Mouse (Mus musculus) heart, embryonic 12.5 days (tissue): ENCODE measurements around the gene Timp3. TPM values are rescaled to one million over a fixed set of nuclear protein-coding genes. Genes with fewer than 3 reads are reported as not detected.

Experiments used
- ATAC-seq: fragments of 200-750 bp; cut with Nextera tagmentation; 2 replicates; pipeline ENCODE4 v1.8.0; 2017; ENCODE audit warnings: moderate TSS enrichment, moderate library complexity; ENCODE audit not compliant: insufficient number of reproducible peaks, low FRiP score
- H3K27ac ChIP-seq: fragments of 300-500 bp; sonication (generic); 2 replicates; pipeline ENCODE4 v1.5.1; 2016; ENCODE audit warnings: mild to moderate bottlenecking, moderate library complexity; ENCODE audit not compliant: poor library complexity, severe bottlenecking
- H3K27me3 ChIP-seq: fragments of 300-500 bp; sonication (generic); replicated peaks from 2 replicates; pipeline ENCODE4 v1.6.1; 2016; ENCODE audit warnings: mild to moderate bottlenecking, moderate library complexity
- H3K36me3 ChIP-seq: fragments of 300-500 bp; sonication (generic); 2 replicates; pipeline ENCODE4 v1.6.1; 2016; ENCODE audit warnings: mild to moderate bottlenecking, moderate library complexity
- H3K4me1 ChIP-seq: fragments of 300-500 bp; sonication (generic); replicated peaks from 2 replicates; pipeline ENCODE4 v1.6.1; 2016; ENCODE audit warnings: mild to moderate bottlenecking
- H3K4me2 ChIP-seq: fragments of 300-500 bp; sonication (generic); 2 replicates; pipeline ENCODE4 v1.6.1; 2016; ENCODE audit warnings: mild to moderate bottlenecking, moderate library complexity
- H3K4me3 ChIP-seq: fragments of 300-500 bp; sonication (generic); 2 replicates; pipeline ENCODE4 v1.5.1; 2016; ENCODE audit warnings: mild to moderate bottlenecking
- H3K9ac ChIP-seq: fragments of 300-500 bp; sonication (generic); 2 replicates; pipeline ENCODE4 v1.6.1; 2016; ENCODE audit warnings: mild to moderate bottlenecking, moderate library complexity
- H3K9me3 ChIP-seq: fragments of 300-500 bp; sonication (generic); replicated peaks from 2 replicates; pipeline ENCODE4 v1.6.1; 2016; ENCODE audit warnings: mild to moderate bottlenecking, moderate library complexity
- WGBS: fragments of 180-500 bp; shearing (Covaris S2); methylation state at CpG from one replicate; pipeline ENCODE4 v1.1.7; 2016; 5-methylcytosine and 5-hydroxymethylcytosine counted together
- polyA plus RNA-seq: library from polyadenylated mRNA; unstranded; fragments of >200 nt; fragmentation: Nextera tagmentation; extraction: Ambion mirVana; gene quantifications from 2 replicates; pipeline ENCODE4 v1.2.1, GENCODE M21; 2016

Timp3 gene
- polyA plus RNA-seq, 1 experiment from 2014 or later, result 71.5 TPM

DNA sequence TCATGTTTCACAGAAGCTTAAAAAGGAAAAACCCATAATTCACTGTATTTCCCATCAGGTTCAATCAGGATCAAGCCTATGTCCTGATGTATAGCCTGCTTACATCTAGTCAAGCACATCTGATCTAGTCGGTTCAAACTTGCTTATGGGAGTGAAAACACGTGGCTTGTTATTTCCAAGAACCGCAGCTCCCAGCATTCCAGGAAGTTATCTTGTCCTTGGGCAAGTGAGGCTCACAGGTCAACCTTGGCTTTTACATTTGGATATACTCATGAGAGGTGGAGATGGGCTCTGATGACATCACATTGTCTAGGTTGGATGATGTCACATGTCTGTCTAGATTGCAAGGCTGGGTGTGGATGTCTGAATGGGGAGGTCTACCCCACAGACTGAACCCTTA, 12.8 kb downstream of the Timp3 start:
- Histone ChIP-seq H3K27me3 (no peaks in the 10 kb centered on the region), H3K4me2 (no peak overlapping the region), H3K4me3 (no peak overlapping the region), H3K27ac (peak overlapping the region; percentile 47; the same call in 1 of the 2 replicates), H3K9ac (no peak overlapping the region), H3K4me1 (peaks cover 50% of the 10 kb centered on the region), H3K9me3 (no peaks in the 10 kb centered on the region), H3K36me3 (peaks cover 17% of the 10 kb centered on the region)
- WGBS, result 81% methylated on average over 3 of the region's 3 CpGs
- ATAC-seq, result no peak

- Histone ChIP-seq H3K27ac (peak overlapping the region; percentile 47; the same call in 1 of the 2 replicates), H3K9ac (no peak overlapping the region), H3K27me3 (no peaks in the 10 kb centered on the region), H3K9me3 (no peaks in the 10 kb centered on the region), H3K4me2 (no peak overlapping the region), H3K36me3 (peaks cover 14% of the 10 kb centered on the region), H3K4me3 (no peak overlapping the region), H3K4me1 (peaks cover 53% of the 10 kb centered on the region)
- WGBS, result 45% methylated on average over 1 of the region's 1 CpGs
- peak; percentile 53; the same call in 1 of the 2 replicates for ATAC-seq
Observed at GRCm38 (mm10) chr10:86313448-86313847, 13.3 kb downstream of the Timp3 start.

DNA sequence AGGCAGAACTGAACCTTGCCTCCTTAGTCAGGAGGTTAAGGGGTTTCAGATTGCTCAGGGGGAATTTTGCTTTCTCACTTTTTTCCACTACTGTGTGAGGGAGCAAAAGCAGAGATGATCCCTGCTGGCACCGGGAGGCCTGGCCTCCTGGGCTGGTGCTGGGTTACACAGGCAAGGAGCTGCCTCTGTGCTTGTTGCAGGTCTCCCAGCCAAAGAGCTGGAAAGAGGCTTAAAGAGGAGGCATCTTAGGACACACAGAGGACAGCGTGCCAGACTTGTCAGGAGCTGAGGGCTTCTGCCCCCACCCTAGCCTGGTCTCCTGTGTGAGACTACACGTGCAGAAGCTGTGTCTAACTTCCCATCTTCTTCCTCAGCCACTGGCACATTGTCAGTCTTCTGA, 15.3 kb downstream of the Timp3 start:
- no peak overlapping the region for H3K9ac ChIP-seq
- H3K36me3 ChIP-seq, result 0 out of 2 replicates have a peak, but pooled peaks cover 8% of the 10 kb centered on the region
- no peaks in the 10 kb centered on the region for H3K9me3 ChIP-seq
- H3K4me1 ChIP-seq, result peaks cover 47% of the 10 kb centered on the region
- H3K27me3 ChIP-seq, result no peaks in the 10 kb centered on the region
- 37% methylated on average over 3 of the region's 3 CpGs for WGBS
- no peak overlapping the region for H3K27ac ChIP-seq
- H3K4me2 ChIP-seq, result no peak overlapping the region
- H3K4me3 ChIP-seq, result no peak overlapping the region
- no peak for ATAC-seq

DNA sequence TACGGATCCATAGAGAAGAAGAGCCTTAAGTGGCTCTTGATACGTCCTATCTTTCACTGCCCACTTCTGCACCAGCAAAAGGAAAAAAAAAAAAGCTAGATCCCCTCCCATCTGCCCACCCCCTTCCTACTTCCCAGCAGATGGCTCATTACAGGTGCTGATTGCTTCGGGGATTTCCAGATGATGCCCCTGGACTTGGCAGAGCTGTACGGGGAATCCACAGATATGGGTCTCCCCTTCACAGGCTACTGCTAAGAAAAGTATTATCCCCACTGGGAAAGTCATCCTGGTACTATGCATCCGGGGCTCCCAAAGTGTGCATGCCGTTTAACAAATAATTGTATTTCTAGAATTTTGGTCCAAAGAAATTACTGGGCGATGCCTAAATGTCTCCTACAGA, 17.5 kb downstream of the Timp3 start:
- H3K9ac ChIP-seq, result no peak overlapping the region
- no peak overlapping the region for H3K4me2 ChIP-seq
- H3K4me1 ChIP-seq, result peaks cover 46% of the 10 kb centered on the region
- H3K27me3 ChIP-seq, result no peaks in the 10 kb centered on the region
- H3K36me3 ChIP-seq, result 0 out of 2 replicates have a peak, but pooled peaks cover 8% of the 10 kb centered on the region
- H3K27ac ChIP-seq, result no peak overlapping the region
- WGBS, result 68% methylated on average over 7 of the region's 7 CpGs
- H3K9me3 ChIP-seq, result no peaks in the 10 kb centered on the region
- H3K4me3 ChIP-seq, result no peak overlapping the region
- no peak for ATAC-seq

- Histone ChIP-seq H3K9me3 (no peaks in the 10 kb centered on the region), H3K27ac (no peak overlapping the region), H3K4me1 (peaks cover 41% of the 10 kb centered on the region), H3K4me3 (no peak overlapping the region), H3K27me3 (no peaks in the 10 kb centered on the region), H3K36me3 (0 out of 2 replicates have a peak, but pooled peaks cover 8% of the 10 kb centered on the region), H3K4me2 (no peak overlapping the region), H3K9ac (no peak overlapping the region)
- ATAC-seq, result no peak
- 82% methylated on average over 5 of the region's 5 CpGs for WGBS
Observed at GRCm38 (mm10) chr10:86318552-86319140, 18.5 kb downstream of the Timp3 start.

DNA sequence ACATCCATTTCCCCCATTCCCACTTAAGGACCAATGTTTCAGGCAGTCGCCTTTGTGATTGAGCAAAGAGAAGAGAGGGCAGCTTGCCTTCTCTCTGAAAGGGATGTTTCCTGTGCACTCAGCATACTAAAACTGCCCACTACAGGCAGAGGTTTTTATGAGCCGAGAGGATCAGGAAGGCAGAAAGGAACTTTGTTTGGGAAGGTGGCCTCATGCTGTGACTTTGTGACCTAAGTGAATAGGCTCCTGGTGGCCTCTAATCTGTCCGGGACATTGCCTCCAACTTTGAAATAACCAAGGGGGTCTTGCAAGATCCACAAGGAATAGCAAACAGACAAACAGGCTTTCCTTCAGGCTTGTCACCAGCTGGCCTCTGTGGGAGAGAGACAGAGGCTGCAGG, 19.4 kb downstream of the Timp3 start:
- H3K27ac ChIP-seq, result no peak overlapping the region; the same call in 1 of the 2 replicates
- H3K4me2 ChIP-seq, result no peak overlapping the region
- H3K4me3 ChIP-seq, result no peak overlapping the region
- H3K9ac ChIP-seq, result no peak overlapping the region
- 48% methylated on average over 3 of the region's 3 CpGs for WGBS
- no peaks in the 10 kb centered on the region for H3K9me3 ChIP-seq
- H3K4me1 ChIP-seq, result peaks cover 35% of the 10 kb centered on the region
- 0 out of 2 replicates have a peak, but pooled peaks cover 8% of the 10 kb centered on the region for H3K36me3 ChIP-seq
- no peaks in the 10 kb centered on the region for H3K27me3 ChIP-seq
- no peak for ATAC-seq

GRCm38 (mm10) chr10:86320204-86320603, 20.0 kb downstream of the Timp3 start:
- peaks cover 32% of the 10 kb centered on the region for H3K4me1 ChIP-seq
- WGBS, result 91% methylated on average over 5 of the region's 5 CpGs
- no peaks in the 10 kb centered on the region for H3K27me3 ChIP-seq
- no peak overlapping the region for H3K27ac ChIP-seq
- no peak overlapping the region for H3K4me3 ChIP-seq
- H3K9ac ChIP-seq, result no peak overlapping the region
- 0 out of 2 replicates have a peak, but pooled peaks cover 8% of the 10 kb centered on the region for H3K36me3 ChIP-seq
- H3K4me2 ChIP-seq, result no peak overlapping the region
- no peaks in the 10 kb centered on the region for H3K9me3 ChIP-seq
- ATAC-seq, result no peak

GRCm38 (mm10) chr10:86321194-86321593, 21.0 kb downstream of the Timp3 start:
- no peaks in the 10 kb centered on the region for H3K9me3 ChIP-seq
- peaks cover 23% of the 10 kb centered on the region for H3K4me1 ChIP-seq
- H3K4me2 ChIP-seq, result no peak overlapping the region
- no peak overlapping the region for H3K9ac ChIP-seq
- no peak overlapping the region for H3K4me3 ChIP-seq
- no peak for ATAC-seq
- no peaks in the 10 kb centered on the region for H3K27me3 ChIP-seq
- H3K36me3 ChIP-seq, result 0 out of 2 replicates have a peak, but pooled peaks cover 6% of the 10 kb centered on the region
- WGBS, result 79% methylated on average over 8 of the region's 8 CpGs
- no peak overlapping the region for H3K27ac ChIP-seq

- H3K9ac ChIP-seq, result no peak overlapping the region
- 59% methylated on average over 1 of the region's 1 CpGs for WGBS
- H3K4me1 ChIP-seq, result peaks cover 21% of the 10 kb centered on the region
- no peak overlapping the region for H3K4me2 ChIP-seq
- no peaks in the 10 kb centered on the region for H3K9me3 ChIP-seq
- H3K36me3 ChIP-seq, result peaks cover 8% of the 10 kb centered on the region; the same call in 1 of the 2 replicates
- no peak overlapping the region for H3K27ac ChIP-seq
- H3K4me3 ChIP-seq, result no peak overlapping the region
- no peak for ATAC-seq
- H3K27me3 ChIP-seq, result no peaks in the 10 kb centered on the region
Observed at GRCm38 (mm10) chr10:86322006-86322405, 21.8 kb downstream of the Timp3 start.

- Histone ChIP-seq H3K9ac (no peak overlapping the region), H3K27me3 (no peaks in the 10 kb centered on the region), H3K4me1 (peaks cover 14% of the 10 kb centered on the region; the same call in 1 of the 2 replicates), H3K4me3 (no peak overlapping the region), H3K27ac (no peak overlapping the region), H3K36me3 (peaks cover 11% of the 10 kb centered on the region; the same call in 1 of the 2 replicates), H3K9me3 (no peaks in the 10 kb centered on the region), H3K4me2 (no peak overlapping the region)
- WGBS, result 69% methylated on average over 4 of the region's 4 CpGs
- ATAC-seq, result no peak
Observed at GRCm38 (mm10) chr10:86323275-86323994, 23.3 kb downstream of the Timp3 start.

DNA sequence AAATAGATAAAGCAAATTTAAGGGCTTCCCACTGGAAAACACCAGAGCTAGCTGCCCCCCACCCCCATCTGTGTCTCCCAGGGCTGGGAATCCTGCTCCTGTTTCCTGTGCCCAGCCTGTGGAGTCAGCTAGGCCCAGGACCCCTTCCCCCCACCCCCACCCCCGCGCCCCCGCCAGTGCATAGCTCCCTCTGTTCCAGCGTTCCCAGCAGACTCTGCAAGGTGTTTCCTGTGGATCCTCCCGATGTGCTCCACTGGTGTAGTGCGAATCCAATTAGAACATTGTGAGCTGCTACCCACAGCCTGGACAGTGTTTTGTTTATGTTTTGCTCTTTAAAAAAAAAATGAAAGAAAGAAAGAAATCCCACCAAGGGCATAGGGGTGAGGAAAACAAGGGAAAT, 25.1 kb downstream of the Timp3 start:
- Histone ChIP-seq H3K4me3 (no peak overlapping the region), H3K27ac (no peak overlapping the region), H3K36me3 (peaks cover 11% of the 10 kb centered on the region; the same call in 1 of the 2 replicates), H3K4me2 (no peak overlapping the region), H3K9me3 (no peaks in the 10 kb centered on the region), H3K27me3 (no peaks in the 10 kb centered on the region), H3K4me1 (peaks cover 18% of the 10 kb centered on the region), H3K9ac (no peak overlapping the region)
- WGBS, result 25% methylated on average over 6 of the region's 6 CpGs
- no peak for ATAC-seq
